19 mouse cellular contexts compared by ENCODE assay signal in genomic region chr1:36148809-36149208, GRCm38 (mm10).
DNase-seq lines count a peak whose midpoint lies in the region; ATAC-seq lines count a peak whose summit lies in the region.
"Had no signal": no experiment of that assay in that cellular context is flagged by ENCODE, and none has a peak within 500 bp of the region (broad histone marks: within the 10 kb centered on the region; RNA-seq: fewer than 3 reads in every experiment).

No protein-coding gene starts in this region.

- no peak for DNase-seq in heart, postnatal 36 days
- DNase-seq in CD4-positive, CD25-positive, alpha-beta regulatory T cell, adult 2 months (ENCODE audit: low read depth, low spot score) = peak; percentile 56
- DNase-seq in thymus, postnatal 10 days (ENCODE audit: low spot score in 2 of 2) = peak; percentile 51 to 69
- DNase-seq in kidney, postnatal 25 days = no peak
- DNase-seq in right cerebral cortex, postnatal 36 days (ENCODE audit: low spot score in 2 of 2) = no peak
- DNase-seq in right cerebral cortex, postnatal 4 days = no peak
- DNase-seq: cerebellum, adult 11 months; gastrocnemius, adult 2 months; heart, adult 11 months had no signal

- H3K4me2 ChIP-seq in heart, embryonic 16.5 days (ENCODE audit: low read depth, low read length) = no peak overlapping the region
- H3K4me2 ChIP-seq: embryonic facial prominence, embryonic 15.5 days; hindbrain, embryonic 14.5 days; kidney, embryonic 15.5 days; limb, embryonic 15.5 days; midbrain, embryonic 15.5 days had no signal

- H3K27ac ChIP-seq in heart, embryonic 16.5 days (ENCODE audit: low read length) = peak overlapping the region; percentile 56
- H3K27ac ChIP-seq: embryonic facial prominence, embryonic 15.5 days; forebrain, embryonic 10.5 days; gastrocnemius, adult 2 months; hindbrain, embryonic 14.5 days; kidney, embryonic 15.5 days; limb, embryonic 15.5 days; midbrain, embryonic 15.5 days had no signal

- no peaks in the 10 kb centered on the region for H3K27me3 ChIP-seq in heart, embryonic 16.5 days (ENCODE audit: control insufficient read depth, insufficient read depth, low read length)
- H3K27me3 ChIP-seq: embryonic facial prominence, embryonic 15.5 days; kidney, embryonic 15.5 days; limb, embryonic 15.5 days; midbrain, embryonic 15.5 days had no signal

- no peaks in the 10 kb centered on the region for H3K9me3 ChIP-seq in heart, embryonic 16.5 days (replicated peaks; ENCODE audit: control insufficient read depth, low read length)
- H3K9me3 ChIP-seq: embryonic facial prominence, embryonic 15.5 days; forebrain, embryonic 10.5 days; kidney, embryonic 15.5 days; limb, embryonic 15.5 days; midbrain, embryonic 15.5 days had no signal

- ATAC-seq in heart, embryonic 16.5 days (replicated peaks; ENCODE audit: extremely low read depth, insufficient read depth, low FRiP score) = no peak; the same call in 1 of the 2 replicates
- ATAC-seq in hematopoietic stem cell, adult 5-6 weeks (replicated peaks in 1 of 2; ENCODE audit: insufficient read depth in 1 of 2, low FRiP score in 2 of 2, low TSS enrichment in 1 of 2, low read depth in 1 of 2, poor library complexity in 2 of 2, severe bottlenecking in 2 of 2) = peak; percentile 46 to 55; a peak in 3 of 4 replicates
- ATAC-seq: intestine, postnatal 0 days; liver, postnatal 0 days; midbrain, embryonic 15.5 days had no signal

- peaks cover 3% of the 10 kb centered on the region; the same call in 1 of the 2 replicates for H3K4me1 ChIP-seq in heart, embryonic 16.5 days (ENCODE audit: control insufficient read depth, insufficient read depth, low read length)
- H3K4me1 ChIP-seq: embryonic facial prominence, embryonic 15.5 days; kidney, embryonic 15.5 days; limb, embryonic 15.5 days; midbrain, embryonic 15.5 days had no signal

- H3K4me3 ChIP-seq in heart, embryonic 16.5 days (ENCODE audit: low read length) = no peak overlapping the region
- H3K4me3 ChIP-seq: embryonic facial prominence, embryonic 15.5 days; forebrain, embryonic 10.5 days; gastrocnemius, adult 2 months; kidney, embryonic 15.5 days; limb, embryonic 15.5 days; midbrain, embryonic 15.5 days had no signal

- H3K36me3 ChIP-seq in heart, embryonic 16.5 days (ENCODE audit: control insufficient read depth, insufficient read depth) = peaks cover 47% of the 10 kb centered on the region

- 57% methylated on average over 2 of the region's 2 CpGs for WGBS in heart, embryonic 16.5 days

- intact Hi-C loops in heart, postnatal 36 days (cut with DNase I) = loop anchor here (5.0 kb wide), 1 partner anchor 103 kb away; no protein-coding TSS in a partner anchor

- no peak overlapping the region for H3K9ac ChIP-seq in heart, embryonic 16.5 days (ENCODE audit: low read length)
- H3K9ac ChIP-seq: embryonic facial prominence, embryonic 15.5 days; hindbrain, embryonic 14.5 days; kidney, embryonic 15.5 days; limb, embryonic 15.5 days; liver, postnatal 0 days; midbrain, embryonic 15.5 days had no signal

Comparison
In these comparisons a context has a peak if more than half of its experiments do, and no peak if none do; other contexts are left out.
1. DNase-seq: peak in CD4-positive, CD25-positive, alpha-beta regulatory T cell, adult 2 months (single experiment) and thymus, postnatal 10 days (2 of 2); none in heart, postnatal 36 days (0 of 2), kidney, postnatal 25 days (0 of 2), right cerebral cortex, postnatal 36 days (0 of 2) and right cerebral cortex, postnatal 4 days (single experiment).